Mouse (Mus musculus): ENCODE data around the gene Pgam2. TPM values are rescaled to one million over a fixed set of nuclear protein-coding genes. Genes with fewer than 3 reads are reported as not detected.

The Pgam2 gene
- polyA plus RNA-seq, 1 experiment from 2014 or later, result 7.9 TPM

GRCm38 (mm10) chr11:5789071-5789753 lies 14.3 kb downstream of the Pgam2 start:
- Histone ChIP-seq H3K4me3 (ENCODE audit: low read depth, low read length) (peak overlapping the region; percentile 75), H3K9me3 (ENCODE audit: control insufficient read depth, low read length) (no peaks in the 10 kb centered on the region), H3K27ac (ENCODE audit: low read depth, low read length) (peak overlapping the region; percentile 83; the same call in 1 of the 2 replicates), H3K36me3 (ENCODE audit: control insufficient read depth, insufficient read depth, low read length) (no peaks in the 10 kb centered on the region), H3K9ac (ENCODE audit: low read depth, low read length) (peak overlapping the region; percentile 85), H3K4me1 (replicated peaks; ENCODE audit: control insufficient read depth, insufficient read depth, low read length) (peaks cover 4% of the 10 kb centered on the region; the same call in 1 of the 2 replicates), H3K27me3 (ENCODE audit: control insufficient read depth, insufficient read depth, low read length) (no peaks in the 10 kb centered on the region), H3K4me2 (replicated peaks; ENCODE audit: low read depth, low read length) (peak overlapping the region; percentile 84)
- 82% methylated on average over 6 of the region's 6 CpGs for WGBS
- no peak for DNase-seq (ENCODE audit: low spot score)
- ATAC-seq (ENCODE audit: low FRiP score), result no peak

GRCm38 (mm10) chr11:5788056-5789014 lies 15.2 kb downstream of the Pgam2 start, which contains the start of gene Dbnl:
Gene Dbnl (plus strand): TSS chr11:5788488.
- peak within 1 kb of the TSS; percentile 75 for H3K4me3 ChIP-seq (ENCODE audit: low read depth, low read length)
- no peaks in the 10 kb centered on the region for H3K36me3 ChIP-seq (ENCODE audit: control insufficient read depth, insufficient read depth, low read length)
- DNase-seq (ENCODE audit: low spot score), result peak; percentile 98
- H3K27ac ChIP-seq (ENCODE audit: low read depth, low read length), result peak within 1 kb of the TSS; percentile 83
- H3K4me1 ChIP-seq (replicated peaks; ENCODE audit: control insufficient read depth, insufficient read depth, low read length), result peaks cover 4% of the 10 kb centered on the region; the same call in 1 of the 2 replicates
- under 1% methylated on average over 74 of the region's 74 CpGs for WGBS
- H3K27me3 ChIP-seq (ENCODE audit: control insufficient read depth, insufficient read depth, low read length), result no peaks in the 10 kb centered on the region
- no peaks in the 10 kb centered on the region for H3K9me3 ChIP-seq (ENCODE audit: control insufficient read depth, low read length)
- ATAC-seq (ENCODE audit: low FRiP score), result peak; percentile 97
- H3K4me2 ChIP-seq (replicated peaks; ENCODE audit: low read depth, low read length), result peak within 1 kb of the TSS; percentile 84
- H3K9ac ChIP-seq (ENCODE audit: low read depth, low read length), result peak within 1 kb of the TSS; percentile 85

DNA sequence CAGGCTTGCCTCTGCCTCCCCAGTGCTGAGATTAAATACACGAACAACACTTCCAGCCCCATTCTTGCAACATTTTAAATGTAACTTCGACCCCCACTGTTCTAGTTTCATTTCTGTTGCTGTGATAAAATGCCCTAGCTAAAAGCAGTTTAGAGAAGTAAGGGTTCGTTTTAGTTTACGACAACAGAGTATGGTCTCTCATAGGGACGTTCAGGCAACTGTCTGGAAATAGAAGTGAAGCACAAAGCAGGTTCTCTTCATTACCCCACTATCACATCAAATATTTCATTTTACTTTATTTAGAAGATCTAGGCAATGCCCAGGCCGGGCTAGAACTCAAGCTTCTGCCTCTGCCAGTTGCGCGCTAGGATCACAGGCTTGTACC lies 15.9 kb downstream of the Pgam2 start:
- Histone ChIP-seq H3K4me1 (replicated peaks; ENCODE audit: control insufficient read depth, insufficient read depth, low read length) (peaks cover 4% of the 10 kb centered on the region; the same call in 1 of the 2 replicates), H3K4me2 (replicated peaks; ENCODE audit: low read depth, low read length) (peak overlapping the region; percentile 84), H3K4me3 (ENCODE audit: low read depth, low read length) (peak overlapping the region; percentile 75), H3K27me3 (ENCODE audit: control insufficient read depth, insufficient read depth, low read length) (no peaks in the 10 kb centered on the region), H3K9me3 (ENCODE audit: control insufficient read depth, low read length) (no peaks in the 10 kb centered on the region), H3K27ac (ENCODE audit: low read depth, low read length) (peak overlapping the region; percentile 83), H3K36me3 (ENCODE audit: control insufficient read depth, insufficient read depth, low read length) (no peaks in the 10 kb centered on the region), H3K9ac (ENCODE audit: low read depth, low read length) (peak overlapping the region; percentile 85)
- WGBS, result 34% methylated on average over 8 of the region's 8 CpGs
- DNase-seq (ENCODE audit: low spot score) (no peak), ATAC-seq (ENCODE audit: low FRiP score) (no peak)

DNA sequence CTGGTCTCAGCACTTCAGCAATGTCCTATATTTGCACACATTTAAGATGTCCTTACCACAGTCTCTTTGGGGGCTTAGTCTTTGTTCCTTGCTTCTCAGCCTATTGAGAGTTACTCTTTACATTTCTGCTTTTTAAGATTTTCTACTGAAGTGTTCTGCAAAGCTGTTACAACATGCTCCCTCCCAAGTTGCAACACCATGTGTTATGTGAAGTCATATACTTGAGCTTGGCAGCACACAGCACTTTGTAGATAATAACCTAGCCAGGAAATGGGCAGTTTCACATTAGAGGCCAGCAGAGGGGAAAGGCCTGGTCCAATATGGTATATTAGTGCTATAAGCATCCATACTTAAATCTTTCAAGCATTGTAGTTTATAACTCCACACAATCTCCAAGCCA lies 17.8 kb downstream of the Pgam2 start:
- no peaks in the 10 kb centered on the region for H3K9me3 ChIP-seq (ENCODE audit: control insufficient read depth, low read length)
- H3K4me1 ChIP-seq (replicated peaks; ENCODE audit: control insufficient read depth, insufficient read depth, low read length), result peaks cover 4% of the 10 kb centered on the region; the same call in 1 of the 2 replicates
- no peaks in the 10 kb centered on the region for H3K27me3 ChIP-seq (ENCODE audit: control insufficient read depth, insufficient read depth, low read length)
- H3K27ac ChIP-seq (ENCODE audit: low read depth, low read length), result no peak overlapping the region
- H3K9ac ChIP-seq (ENCODE audit: low read depth, low read length), result no peak overlapping the region
- H3K4me3 ChIP-seq (ENCODE audit: low read depth, low read length), result no peak overlapping the region
- H3K4me2 ChIP-seq (replicated peaks; ENCODE audit: low read depth, low read length), result no peak overlapping the region
- ATAC-seq (ENCODE audit: low FRiP score), result no peak
- no peaks in the 10 kb centered on the region for H3K36me3 ChIP-seq (ENCODE audit: control insufficient read depth, insufficient read depth, low read length)
- DNase-seq (ENCODE audit: low spot score), result no peak

DNA sequence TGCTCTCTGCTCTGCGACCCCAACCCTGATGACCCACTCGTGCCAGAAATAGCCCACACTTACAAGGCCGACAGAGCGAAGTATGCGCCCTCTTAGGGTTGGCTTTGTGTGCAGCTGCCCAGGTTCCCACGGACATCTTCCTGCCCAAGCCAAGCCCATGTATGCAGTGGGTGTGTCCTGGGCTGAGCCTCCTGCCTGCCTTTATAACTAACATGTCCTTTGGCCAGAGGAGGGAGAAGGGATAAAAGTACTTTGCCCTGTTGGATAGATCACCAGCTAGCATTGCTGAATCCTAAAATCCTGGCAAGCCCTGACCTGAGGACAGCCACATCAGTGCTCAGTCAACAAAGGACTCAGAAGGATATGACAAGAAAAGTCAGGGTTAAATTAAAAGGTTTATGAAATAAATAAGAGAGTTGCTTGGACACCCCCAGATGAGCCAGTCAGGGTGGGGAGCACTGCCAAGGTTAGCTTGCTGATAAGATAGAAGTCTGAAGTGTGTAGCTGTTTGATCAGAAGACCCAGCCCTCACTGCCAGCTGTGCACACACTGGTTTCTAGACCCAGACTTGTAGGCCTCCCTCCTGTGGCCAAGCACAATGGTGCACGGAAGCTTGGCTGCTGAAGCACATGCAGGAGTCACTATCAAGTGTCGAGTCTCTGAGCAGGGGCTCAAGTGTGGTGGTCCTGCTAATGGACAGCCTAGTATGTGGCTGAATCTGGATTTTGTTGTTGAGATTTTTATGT lies 21.2 kb downstream of the Pgam2 start:
- Histone ChIP-seq H3K27me3 (ENCODE audit: control insufficient read depth, insufficient read depth, low read length) (no peaks in the 10 kb centered on the region), H3K27ac (ENCODE audit: low read depth, low read length) (no peak overlapping the region), H3K4me1 (replicated peaks; ENCODE audit: control insufficient read depth, insufficient read depth, low read length) (no peaks in the 10 kb centered on the region), H3K4me2 (replicated peaks; ENCODE audit: low read depth, low read length) (no peak overlapping the region), H3K9ac (ENCODE audit: low read depth, low read length) (no peak overlapping the region), H3K4me3 (ENCODE audit: low read depth, low read length) (no peak overlapping the region), H3K9me3 (ENCODE audit: control insufficient read depth, low read length) (no peaks in the 10 kb centered on the region), H3K36me3 (ENCODE audit: control insufficient read depth, insufficient read depth, low read length) (no peaks in the 10 kb centered on the region)
- DNase-seq (ENCODE audit: low spot score), result no peak
- ATAC-seq (ENCODE audit: low FRiP score), result no peak
- WGBS, result 75% methylated on average over 8 of the region's 8 CpGs

- no peak overlapping the region for H3K4me2 ChIP-seq (replicated peaks; ENCODE audit: low read depth, low read length)
- no peak for ATAC-seq (ENCODE audit: low FRiP score)
- no peak overlapping the region for H3K27ac ChIP-seq (ENCODE audit: low read depth, low read length)
- H3K36me3 ChIP-seq (ENCODE audit: control insufficient read depth, insufficient read depth, low read length), result no peaks in the 10 kb centered on the region
- H3K4me1 ChIP-seq (replicated peaks; ENCODE audit: control insufficient read depth, insufficient read depth, low read length), result no peaks in the 10 kb centered on the region
- H3K4me3 ChIP-seq (ENCODE audit: low read depth, low read length), result no peak overlapping the region
- no peaks in the 10 kb centered on the region for H3K27me3 ChIP-seq (ENCODE audit: control insufficient read depth, insufficient read depth, low read length)
- no peak overlapping the region for H3K9ac ChIP-seq (ENCODE audit: low read depth, low read length)
- WGBS, result 91% methylated on average over 6 of the region's 6 CpGs
- no peaks in the 10 kb centered on the region for H3K9me3 ChIP-seq (ENCODE audit: control insufficient read depth, low read length)
- DNase-seq (ENCODE audit: low spot score), result no peak
Observed at GRCm38 (mm10) chr11:5780035-5780499, 23.5 kb downstream of the Pgam2 start.

DNA sequence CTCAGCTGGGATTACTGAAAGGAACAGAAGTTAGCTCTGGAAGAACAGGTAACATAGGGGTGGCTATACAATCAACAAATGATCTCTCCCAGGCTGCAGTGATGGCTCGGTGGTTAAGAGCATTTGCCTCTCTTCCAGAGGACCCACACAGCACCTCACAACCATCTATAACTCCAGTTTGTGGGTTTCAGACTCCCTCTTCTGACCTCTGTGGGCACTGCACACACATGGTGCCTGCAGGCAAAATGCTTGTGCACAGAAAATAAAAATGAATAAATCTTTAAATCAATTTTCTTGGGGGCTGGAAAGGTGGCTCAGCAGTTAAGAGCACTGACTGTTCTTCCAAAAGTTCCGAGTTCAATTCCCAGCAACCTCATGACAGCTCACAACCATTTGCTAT lies 25.1 kb downstream of the Pgam2 start:
- H3K4me3 ChIP-seq (ENCODE audit: low read depth, low read length), result no peak overlapping the region
- no peak overlapping the region for H3K27ac ChIP-seq (ENCODE audit: low read depth, low read length)
- WGBS, result 54% methylated on average over 2 of the region's 2 CpGs
- no peaks in the 10 kb centered on the region for H3K9me3 ChIP-seq (ENCODE audit: control insufficient read depth, low read length)
- no peaks in the 10 kb centered on the region for H3K4me1 ChIP-seq (replicated peaks; ENCODE audit: control insufficient read depth, insufficient read depth, low read length)
- no peaks in the 10 kb centered on the region for H3K36me3 ChIP-seq (ENCODE audit: control insufficient read depth, insufficient read depth, low read length)
- H3K27me3 ChIP-seq (ENCODE audit: control insufficient read depth, insufficient read depth, low read length), result no peaks in the 10 kb centered on the region
- H3K4me2 ChIP-seq (replicated peaks; ENCODE audit: low read depth, low read length), result no peak overlapping the region
- DNase-seq (ENCODE audit: low spot score) (peak; percentile 28), ATAC-seq (ENCODE audit: low FRiP score) (no peak)
- H3K9ac ChIP-seq (ENCODE audit: low read depth, low read length), result no peak overlapping the region

DNA sequence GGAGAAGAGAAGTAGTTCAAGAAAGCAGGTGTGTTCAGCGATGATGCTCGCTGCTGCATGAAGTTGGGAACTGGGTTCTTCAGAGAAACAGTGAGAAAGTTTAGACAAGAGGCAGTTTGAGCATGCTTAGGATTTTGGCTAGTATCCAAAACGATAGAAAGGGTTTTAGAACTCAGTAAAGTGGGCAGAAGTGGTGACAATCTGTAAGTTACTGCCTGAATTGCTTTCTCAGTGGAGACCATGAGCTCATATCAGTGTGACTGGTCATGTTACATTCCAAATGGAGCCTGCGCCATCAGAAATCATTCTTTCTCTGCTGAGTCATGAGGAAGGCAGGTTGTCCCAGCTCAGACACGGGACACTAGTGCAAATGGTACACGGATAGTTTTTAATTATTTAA lies 37.5 kb downstream of the Pgam2 start:
- Histone ChIP-seq H3K4me2 (replicated peaks; ENCODE audit: low read depth, low read length) (no peak overlapping the region), H3K4me1 (replicated peaks; ENCODE audit: control insufficient read depth, insufficient read depth, low read length) (no peaks in the 10 kb centered on the region), H3K4me3 (ENCODE audit: low read depth, low read length) (no peak overlapping the region), H3K27ac (ENCODE audit: low read depth, low read length) (no peak overlapping the region), H3K36me3 (ENCODE audit: control insufficient read depth, insufficient read depth, low read length) (no peaks in the 10 kb centered on the region), H3K9ac (ENCODE audit: low read depth, low read length) (no peak overlapping the region), H3K27me3 (ENCODE audit: control insufficient read depth, insufficient read depth, low read length) (no peaks in the 10 kb centered on the region), H3K9me3 (ENCODE audit: control insufficient read depth, low read length) (no peaks in the 10 kb centered on the region)
- 88% methylated on average over 6 of the region's 6 CpGs for WGBS
- DNase-seq (ENCODE audit: low spot score), result no peak
- ATAC-seq (ENCODE audit: low FRiP score), result no peak

All from hindbrain, embryonic 11.5 days (tissue).